Mouse (Mus musculus) intestine, embryonic 16.5 days (tissue): ENCODE results near the gene Rps18. TPM values are rescaled to one million over a fixed set of nuclear protein-coding genes. Genes with fewer than 3 reads are reported as not detected.
A peak's percentile ranks its signal among the peaks of the same experiment; 100 is the strongest.

Experiments
- ATAC-seq: fragments of 200-750 bp; cut with Nextera tagmentation; 2 replicates; pipeline ENCODE4 v1.8.0; 2017; ENCODE audit warnings: moderate TSS enrichment, moderate library complexity
- H3K27ac ChIP-seq: fragments of 300-500 bp; sonication (generic); 2 replicates; pipeline ENCODE4 v1.5.1; 2014; ENCODE audit warnings: mild to moderate bottlenecking, low read length
- H3K27me3 ChIP-seq: fragments of 300-500 bp; sonication (generic); replicated peaks from 2 replicates; pipeline ENCODE4 v1.6.1; 2014; ENCODE audit warnings: low read length, control low read depth, mixed read lengths; ENCODE audit not compliant: control insufficient read depth, insufficient read depth
- H3K36me3 ChIP-seq: fragments of 300-500 bp; sonication (generic); 2 replicates; pipeline ENCODE4 v1.6.1; 2014; ENCODE audit warnings: low read length, control low read depth; ENCODE audit not compliant: control insufficient read depth, insufficient read depth
- H3K4me1 ChIP-seq: fragments of 300-500 bp; sonication (generic); 2 replicates; pipeline ENCODE4 v1.6.1; 2014; ENCODE audit warnings: low read length, control low read depth, mixed read lengths; ENCODE audit not compliant: control insufficient read depth, insufficient read depth
- H3K4me2 ChIP-seq: fragments of 300-500 bp; sonication (generic); 2 replicates; pipeline ENCODE4 v1.6.1; 2014; ENCODE audit warnings: low read depth, low read length, control low read depth
- H3K4me3 ChIP-seq: fragments of 300-500 bp; sonication (generic); 2 replicates; pipeline ENCODE4 v1.5.1; 2014; ENCODE audit warnings: mild to moderate bottlenecking, low read length
- H3K9ac ChIP-seq: fragments of 300-500 bp; sonication (generic); 2 replicates; pipeline ENCODE4 v1.6.1; 2014; ENCODE audit warnings: low read depth, low read length
- H3K9me3 ChIP-seq: fragments of 300-500 bp; sonication (generic); 2 replicates; pipeline ENCODE4 v1.6.1; 2016; ENCODE audit warnings: low read length, control low read depth; ENCODE audit not compliant: control insufficient read depth
- WGBS: fragments of 180-500 bp; shearing (Covaris S2); extraction: QIAGEN DNeasy Blood & Tissue Kit; methylation state at CpG from one replicate; pipeline ENCODE4 v1.1.7; 2014; 5-methylcytosine and 5-hydroxymethylcytosine counted together
- polyA plus RNA-seq: library from polyadenylated mRNA; unstranded; fragments of >200 nt; fragmentation: Nextera tagmentation; extraction: Ambion mirVana; gene quantifications from 2 replicates; pipeline ENCODE4 v1.2.1, GENCODE M21; 2015

The Rps18 gene
- polyA plus RNA-seq, 1 experiment from 2014 or later = 1,902 TPM

GRCm38 (mm10) chr17:33972691-33973090 lies 16.9 kb upstream of the Rps18 start:
- no peak overlapping the region for H3K4me2 ChIP-seq
- H3K27me3 ChIP-seq = peaks cover 1% of the 10 kb centered on the region
- H3K9ac ChIP-seq = no peak overlapping the region
- no peak for ATAC-seq
- no peaks in the 10 kb centered on the region for H3K4me1 ChIP-seq
- no peak overlapping the region for H3K4me3 ChIP-seq
- H3K36me3 ChIP-seq = no peaks in the 10 kb centered on the region
- no peaks in the 10 kb centered on the region for H3K9me3 ChIP-seq
- no peak overlapping the region for H3K27ac ChIP-seq
- WGBS = 0% methylated on average over 1 of the region's 1 CpGs

GRCm38 (mm10) chr17:33969394-33969793 lies 13.6 kb upstream of the Rps18 start:
- ATAC-seq = no peak
- Histone ChIP-seq H3K9ac (no peak overlapping the region), H3K4me3 (no peak overlapping the region), H3K4me2 (no peak overlapping the region), H3K27ac (no peak overlapping the region), H3K4me1 (no peaks in the 10 kb centered on the region), H3K9me3 (no peaks in the 10 kb centered on the region), H3K36me3 (no peaks in the 10 kb centered on the region; the same call in 1 of the 2 replicates), H3K27me3 (no peaks in the 10 kb centered on the region)
- 73% methylated on average over 4 of the region's 4 CpGs for WGBS

- H3K9ac ChIP-seq = no peak overlapping the region
- H3K27ac ChIP-seq = no peak overlapping the region
- H3K4me1 ChIP-seq = no peaks in the 10 kb centered on the region
- no peaks in the 10 kb centered on the region for H3K9me3 ChIP-seq
- no peak overlapping the region for H3K4me2 ChIP-seq
- peak; percentile 70 for ATAC-seq
- 33% methylated on average over 5 of the region's 5 CpGs for WGBS
- H3K4me3 ChIP-seq = no peak overlapping the region
- H3K27me3 ChIP-seq = no peaks in the 10 kb centered on the region
- no peaks in the 10 kb centered on the region; the same call in 1 of the 2 replicates for H3K36me3 ChIP-seq
These were observed 13.1 kb upstream of the Rps18 start for GRCm38 (mm10) chr17:33968927-33969326.

GRCm38 (mm10) chr17:33968489-33968888 lies 12.7 kb upstream of the Rps18 start:
- no peak overlapping the region for H3K4me3 ChIP-seq
- H3K27me3 ChIP-seq = no peaks in the 10 kb centered on the region
- 3% methylated on average over 9 of the region's 9 CpGs for WGBS
- no peak overlapping the region for H3K4me2 ChIP-seq
- H3K9me3 ChIP-seq = no peaks in the 10 kb centered on the region
- no peaks in the 10 kb centered on the region; the same call in 1 of the 2 replicates for H3K36me3 ChIP-seq
- ATAC-seq = peak; percentile 83
- H3K4me1 ChIP-seq = no peaks in the 10 kb centered on the region
- H3K27ac ChIP-seq = no peak overlapping the region
- no peak overlapping the region for H3K9ac ChIP-seq

GRCm38 (mm10) chr17:33965846-33966550 lies 10.2 kb upstream of the Rps18 start:
- no peaks in the 10 kb centered on the region for H3K9me3 ChIP-seq
- H3K36me3 ChIP-seq = peaks cover 5% of the 10 kb centered on the region
- no peak for ATAC-seq

GRCm38 (mm10) chr17:33965082-33965845 lies 9.5 kb upstream of the Rps18 start:
- 92% methylated on average over 17 of the region's 17 CpGs for WGBS
- no peak for ATAC-seq
- no peaks in the 10 kb centered on the region for H3K4me1 ChIP-seq
- H3K9ac ChIP-seq = no peak overlapping the region
- peaks cover 5% of the 10 kb centered on the region for H3K36me3 ChIP-seq
- no peak overlapping the region for H3K4me3 ChIP-seq
- no peak overlapping the region for H3K4me2 ChIP-seq
- no peaks in the 10 kb centered on the region for H3K27me3 ChIP-seq
- no peaks in the 10 kb centered on the region for H3K9me3 ChIP-seq
- H3K27ac ChIP-seq = no peak overlapping the region

More at GRCm38 (mm10) chr17:33965846-33966550, 10.2 kb upstream of the Rps18 start:
- H3K27ac ChIP-seq = no peak overlapping the region
- H3K4me1 ChIP-seq = no peaks in the 10 kb centered on the region
- H3K27me3 ChIP-seq = no peaks in the 10 kb centered on the region
- WGBS = 87% methylated on average over 16 of the region's 16 CpGs
- no peak overlapping the region for H3K9ac ChIP-seq
- no peak overlapping the region for H3K4me2 ChIP-seq
- no peak overlapping the region for H3K4me3 ChIP-seq

- no peak for ATAC-seq
- H3K27ac ChIP-seq = no peak overlapping the region
- WGBS = 94% methylated on average over 7 of the region's 7 CpGs
- no peaks in the 10 kb centered on the region for H3K27me3 ChIP-seq
- no peaks in the 10 kb centered on the region for H3K4me1 ChIP-seq
- no peaks in the 10 kb centered on the region for H3K9me3 ChIP-seq
- H3K9ac ChIP-seq = no peak overlapping the region
- H3K4me2 ChIP-seq = no peak overlapping the region
- H3K4me3 ChIP-seq = no peak overlapping the region
- peaks cover 11% of the 10 kb centered on the region for H3K36me3 ChIP-seq
These were observed 7.1 kb upstream of the Rps18 start for GRCm38 (mm10) chr17:33962876-33963275.

- H3K9ac ChIP-seq = no peak overlapping the region
- no peak overlapping the region for H3K27ac ChIP-seq
- H3K4me3 ChIP-seq = no peak overlapping the region
- no peak for ATAC-seq
- peaks cover 6% of the 10 kb centered on the region for H3K4me1 ChIP-seq
- H3K4me2 ChIP-seq = no peak overlapping the region
- no peaks in the 10 kb centered on the region for H3K9me3 ChIP-seq
- peaks cover 11% of the 10 kb centered on the region; the same call in 1 of the 2 replicates for H3K36me3 ChIP-seq
- no peaks in the 10 kb centered on the region for H3K27me3 ChIP-seq
- whole genome bisulfite sequencing = 93% methylated on average over 15 of the region's 15 CpGs
These were observed 4.1 kb upstream of the Rps18 start for GRCm38 (mm10) chr17:33959948-33960347.

GRCm38 (mm10) chr17:33959135-33959534 lies 3.3 kb upstream of the Rps18 start:
- H3K4me3 ChIP-seq = no peak overlapping the region
- peaks cover 11% of the 10 kb centered on the region; the same call in 1 of the 2 replicates for H3K36me3 ChIP-seq
- no peaks in the 10 kb centered on the region for H3K27me3 ChIP-seq
- no peaks in the 10 kb centered on the region for H3K9me3 ChIP-seq
- 96% methylated on average over 13 of the region's 13 CpGs for WGBS
- no peak for ATAC-seq
- H3K9ac ChIP-seq = no peak overlapping the region
- no peak overlapping the region for H3K4me2 ChIP-seq
- H3K4me1 ChIP-seq = peaks cover 12% of the 10 kb centered on the region
- H3K27ac ChIP-seq = no peak overlapping the region
